Mouse (Mus musculus) T-helper 2 cell (primary cell): ENCODE measurements around the gene Tk2.
"Not testable (repeated sequence)": the region's sequence is repeated elsewhere in the genome, so short reads cannot be mapped to it uniquely, and the experiment has no call there.

Experiments used
- in situ Hi-C: fragments of 300-600 bp; cut with MboI, MseI; formaldehyde crosslinking; loops from one replicate; pipeline ENCODE4 v1.15.1; 2025; ENCODE audit warnings: high pct_unique_total_duplicates

Tk2 gene

GRCm38 (mm10) chr8:104248276-104248675, at the start of gene Tk2:
TSS of gene Tk2 (minus strand) at chr8:104248558.
- in situ Hi-C loops, result loop anchor here (5.0 kb wide), 1 partner anchor 334 kb away; no protein-coding TSS in a partner anchor

GRCm38 (mm10) chr8:104294396-104294795, 46.0 kb upstream of the Tk2 start:
- in situ Hi-C loops, result no loop called here

GRCm38 (mm10) chr8:104293081-104293480, 44.7 kb upstream of the Tk2 start, which contains the start of gene Cmtm2a:
TSS of gene Cmtm2a (minus strand) at chr8:104293181.
- in situ Hi-C loops, result not testable (repeated sequence)

DNA sequence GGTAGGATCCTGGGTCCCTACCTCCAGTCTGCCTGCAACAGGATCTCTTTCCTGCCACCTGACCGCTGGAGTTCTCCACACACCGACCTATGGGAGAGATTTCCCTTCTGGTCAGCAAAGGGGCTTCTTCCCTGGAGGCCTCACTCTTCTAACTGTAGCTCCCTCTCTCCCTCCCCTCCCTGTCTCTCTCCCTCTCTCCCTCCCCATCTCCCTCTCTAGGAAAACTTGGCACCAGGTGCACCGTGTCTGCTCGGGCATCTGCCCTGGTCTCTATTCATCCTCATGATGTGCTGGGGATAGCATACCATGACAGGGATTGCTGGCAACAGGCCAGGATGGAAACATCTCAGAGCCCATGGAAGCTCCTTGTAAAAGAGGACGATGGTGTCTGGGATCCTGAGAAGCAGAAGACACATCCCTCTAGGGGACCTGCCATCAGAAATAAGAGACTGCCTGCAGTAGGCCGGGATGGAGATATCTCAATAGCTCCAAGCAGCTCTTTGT, 20.6 kb upstream of the Tk2 start:
- in situ Hi-C loops, result no loop called here

DNA sequence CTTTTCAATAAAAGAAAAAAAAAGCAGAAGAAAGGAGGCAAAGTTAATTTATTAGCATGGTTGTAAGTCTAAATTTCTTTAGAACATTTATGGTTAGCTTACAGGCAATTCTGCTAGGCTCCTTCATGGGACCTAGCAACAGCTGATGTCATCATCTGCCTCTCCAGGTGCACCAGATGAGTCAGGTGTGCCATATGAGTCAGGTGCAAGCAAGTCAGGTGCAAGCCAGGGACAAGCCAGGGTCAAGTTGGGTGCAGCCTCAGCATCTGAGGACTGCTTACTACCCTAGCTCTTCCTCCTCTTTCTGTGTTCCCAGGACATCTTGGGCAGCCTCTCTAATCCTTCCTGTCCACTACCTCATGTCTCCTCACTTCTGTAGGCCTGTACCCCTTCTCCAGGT, 20.0 kb upstream of the Tk2 start:
- in situ Hi-C loops, result no loop called here

DNA sequence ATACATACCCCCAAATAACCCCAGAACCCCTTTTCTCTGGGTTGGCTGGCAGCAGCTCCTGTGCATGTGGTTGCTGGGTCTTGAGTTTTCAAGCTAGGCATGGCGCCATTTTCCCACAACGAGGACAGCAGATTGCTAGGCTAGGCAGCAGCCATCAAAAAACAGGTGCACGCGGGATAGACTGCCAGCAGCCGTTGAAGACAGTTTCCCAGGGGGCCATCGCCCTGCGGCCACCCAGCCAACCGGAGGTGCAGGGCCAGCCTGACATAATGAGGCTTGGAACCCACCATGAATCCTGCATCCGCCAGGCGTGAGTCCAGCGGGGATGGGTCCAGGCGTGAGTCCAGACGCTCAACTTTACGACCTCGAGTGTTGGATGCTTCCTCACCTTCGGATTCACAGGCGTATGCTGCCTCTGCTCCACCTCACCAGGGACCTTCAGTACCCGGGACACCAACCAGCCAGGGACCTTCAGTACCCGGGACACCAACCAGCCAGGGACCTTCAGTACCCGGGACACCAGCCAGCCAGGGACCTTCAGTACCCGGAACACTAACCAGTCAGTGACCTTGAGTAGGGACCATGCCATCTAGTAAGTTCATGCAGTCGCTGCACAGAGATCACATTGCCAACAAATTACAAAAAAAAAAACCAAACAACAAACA, 16.0 kb upstream of the Tk2 start:
- in situ Hi-C loops, result not testable (repeated sequence)

DNA sequence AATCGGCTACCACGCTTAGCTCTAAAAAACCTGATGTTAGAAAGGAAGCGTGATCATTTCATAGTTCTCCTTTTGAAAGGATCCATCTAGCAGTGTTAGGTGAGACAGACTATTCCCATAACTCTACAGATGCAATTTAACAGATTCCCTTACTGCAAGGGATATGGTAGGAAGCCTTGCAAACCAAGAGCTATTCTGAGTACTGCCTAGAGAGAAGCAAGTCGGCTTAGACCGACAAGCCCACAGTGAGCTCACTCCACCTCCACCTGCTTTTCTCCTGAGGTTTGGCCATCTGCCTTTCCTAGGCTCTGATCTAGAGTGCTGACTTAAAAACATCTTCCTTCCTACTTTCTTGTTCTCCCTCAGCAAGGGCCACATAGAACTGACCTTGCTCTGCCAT, 13.4 kb upstream of the Tk2 start:
- in situ Hi-C loops, result not testable (repeated sequence)

DNA sequence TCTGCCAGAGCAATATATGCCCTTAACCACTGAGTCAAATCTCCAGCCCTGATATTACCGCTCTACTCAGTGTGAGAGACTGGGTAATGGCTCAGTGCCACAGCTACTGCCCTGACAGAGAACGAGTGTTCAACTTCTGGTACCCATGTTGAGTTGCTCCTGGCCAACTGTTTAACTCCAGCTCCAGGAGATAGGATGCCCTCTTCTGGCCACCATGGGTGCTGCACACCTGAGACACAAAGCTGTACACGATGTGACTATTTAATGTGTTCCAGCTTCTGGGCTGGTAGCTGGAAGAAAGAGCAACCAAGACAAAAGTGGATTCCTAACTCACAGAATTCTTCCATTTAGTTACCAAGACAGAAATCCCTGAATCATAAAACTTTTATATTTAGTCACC, 4.7 kb upstream of the Tk2 start:
- in situ Hi-C loops, result no loop called here

- in situ Hi-C loops, result no loop called here
These were observed 3.1 kb upstream of the Tk2 start for GRCm38 (mm10) chr8:104251461-104251860.

DNA sequence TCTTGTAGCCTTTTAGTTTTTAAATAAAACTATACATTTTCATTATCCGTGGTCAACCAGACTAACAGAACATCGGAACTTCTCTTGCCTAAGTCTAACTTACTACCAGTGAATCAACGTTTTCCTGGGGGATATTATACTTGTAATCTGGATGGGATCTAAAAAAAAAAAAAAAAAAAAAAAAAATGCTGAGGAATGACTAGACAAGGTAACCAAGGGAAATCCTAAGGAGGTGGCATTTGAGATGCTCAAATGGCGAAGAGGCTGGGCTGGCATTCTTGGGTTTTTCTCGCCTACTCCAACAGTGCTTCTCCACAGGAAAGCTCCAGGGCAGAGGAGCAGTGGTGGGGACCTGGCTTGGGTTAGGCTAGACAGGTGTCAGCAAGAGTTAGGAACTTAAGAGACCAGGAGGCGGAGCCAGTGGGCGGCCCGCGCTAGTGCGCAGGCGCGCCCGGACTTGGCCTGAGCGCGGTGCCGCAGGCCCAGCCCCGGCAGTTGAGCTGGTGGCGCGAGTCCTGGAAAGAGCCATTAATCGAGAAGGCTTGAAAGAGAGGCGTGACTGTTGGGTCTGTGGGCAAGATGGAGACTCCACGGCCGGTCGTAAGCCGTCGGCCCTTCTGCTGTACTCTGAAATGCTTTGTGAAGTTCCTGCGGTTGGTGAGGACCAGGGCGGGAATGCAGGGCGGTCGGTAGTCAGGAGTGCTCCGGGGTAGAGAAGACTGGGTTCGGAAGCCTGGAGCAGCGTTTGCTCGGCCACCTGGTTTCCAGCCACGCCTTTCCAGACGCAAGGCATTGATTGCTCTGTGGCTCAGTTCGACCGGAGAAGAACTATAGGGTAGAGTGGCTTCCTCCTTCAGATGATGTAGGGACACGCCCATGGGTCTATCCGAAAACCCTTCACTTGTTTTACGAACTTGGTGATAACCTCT, 2.3 kb upstream of the Tk2 start, which contains the start of gene Cklf:
Gene Cklf (plus strand): TSS at position 423 of the 929 bp plus-strand sequence.
- in situ Hi-C loops, result no loop called here

DNA sequence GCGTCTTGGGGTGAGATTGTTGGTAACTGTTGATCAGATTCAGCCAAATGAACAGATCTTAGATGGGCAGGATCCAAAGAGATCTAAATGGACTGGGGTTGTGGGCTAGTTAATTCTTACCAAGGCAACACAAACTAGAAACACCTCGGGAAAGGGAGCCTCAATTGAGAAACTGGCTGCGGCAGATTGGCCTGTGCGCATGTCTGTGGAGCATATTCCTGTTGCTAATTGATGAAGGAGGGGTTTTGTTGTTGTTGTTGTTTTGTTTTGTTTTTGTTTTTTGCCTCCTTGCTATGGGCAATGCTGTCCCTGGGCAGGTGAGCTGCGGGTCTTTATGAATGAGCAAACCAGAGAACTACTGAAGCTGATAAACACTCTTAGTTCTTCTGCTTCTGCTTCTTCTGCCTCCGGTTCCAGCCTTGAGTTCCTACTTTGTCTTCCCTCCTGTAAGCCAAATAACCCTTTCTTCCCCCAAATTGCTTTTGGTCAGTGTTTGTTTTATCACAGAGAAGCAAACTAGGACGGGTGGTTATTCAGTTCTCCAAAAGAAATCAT, 1.2 kb upstream of the Tk2 start:
- in situ Hi-C loops, result loop anchor here (5.0 kb wide), 1 partner anchor 333 kb away; no protein-coding TSS in a partner anchor

DNA sequence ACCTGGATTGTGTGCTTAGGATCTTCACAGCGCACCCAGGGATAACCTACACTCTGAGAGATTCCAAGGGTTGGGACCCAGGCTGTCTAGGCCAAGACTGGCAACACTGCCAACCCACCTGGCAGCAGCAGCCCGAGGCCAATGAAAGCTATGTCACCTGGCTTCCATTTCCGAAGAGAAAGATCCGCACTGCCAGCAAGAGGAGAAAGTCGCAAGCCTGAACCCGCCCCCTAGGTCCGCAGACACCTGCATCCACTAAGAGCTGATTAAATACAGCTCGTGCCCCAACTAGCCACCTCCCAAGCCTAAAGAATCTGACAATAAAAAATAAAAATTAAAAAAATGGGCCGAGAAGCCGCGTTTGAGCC, 466 bp downstream of the Tk2 start:
- in situ Hi-C loops, result loop anchor here (5.0 kb wide), 1 partner anchor 334 kb away; no protein-coding TSS in a partner anchor

DNA sequence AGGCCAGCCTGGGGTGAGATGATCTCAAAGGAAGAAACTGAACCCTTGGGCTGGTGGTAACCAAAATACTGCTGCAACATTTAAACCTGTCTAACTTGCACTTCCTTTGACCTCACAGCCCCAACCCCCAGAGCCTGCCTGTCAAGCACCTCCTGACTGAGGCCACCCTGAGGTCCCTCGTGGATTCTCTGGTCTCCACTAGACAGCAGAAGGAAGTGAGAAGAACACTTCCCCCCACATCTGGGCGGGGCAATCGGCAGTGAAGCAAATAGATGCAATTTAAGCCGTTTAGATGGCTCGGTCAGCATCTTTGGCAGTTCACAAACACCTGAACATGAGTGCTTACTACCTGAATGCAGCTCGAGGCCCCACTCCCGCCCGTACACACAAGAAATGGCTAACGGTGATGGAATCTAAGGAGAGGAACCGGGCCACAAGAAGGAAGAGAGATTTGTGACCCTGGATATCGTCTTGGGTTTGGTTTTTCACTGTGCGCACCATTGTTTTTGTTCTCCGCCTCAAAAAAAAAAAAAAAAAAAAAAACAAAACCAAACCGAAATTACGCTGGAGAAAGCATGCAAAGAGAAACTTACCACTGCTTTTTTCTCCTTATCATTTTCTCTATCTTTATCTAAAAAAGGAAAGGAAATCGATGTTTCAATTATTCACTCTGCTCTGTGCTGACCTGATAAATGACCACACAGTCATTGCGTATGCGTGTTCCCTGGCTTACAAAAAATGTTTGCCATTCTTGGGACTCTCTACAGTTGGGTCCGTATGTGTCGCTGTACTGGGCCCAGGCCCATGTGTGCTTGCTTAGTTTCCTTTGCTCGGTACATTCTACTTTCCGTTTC, 1.1 kb downstream of the Tk2 start:
- in situ Hi-C loops, result loop anchor here (5.0 kb wide), 1 partner anchor 335 kb away; no protein-coding TSS in a partner anchor

DNA sequence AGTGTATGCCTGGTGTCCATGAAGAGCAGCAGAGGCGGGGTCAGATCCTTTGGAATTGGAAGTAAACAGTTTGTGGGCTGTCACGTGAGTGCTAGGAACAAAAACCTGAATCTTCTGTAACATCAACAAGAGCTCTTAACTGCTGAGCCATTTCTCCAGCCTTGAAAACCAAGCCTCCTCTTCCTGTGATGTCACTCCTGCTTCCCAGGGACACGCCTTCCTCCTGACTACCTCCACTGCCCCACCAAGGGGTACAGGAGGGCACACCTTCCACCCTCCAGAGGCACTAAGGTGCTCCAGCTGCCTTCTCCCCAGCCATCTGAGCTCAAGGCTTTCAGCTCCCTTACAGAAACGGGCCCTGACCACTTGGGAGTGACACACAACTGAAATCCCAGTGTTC, 1.7 kb downstream of the Tk2 start:
- in situ Hi-C loops, result loop anchor here (5.0 kb wide), 1 partner anchor 336 kb away; no protein-coding TSS in a partner anchor

GRCm38 (mm10) chr8:104242038-104242644, 6.2 kb downstream of the Tk2 start:
- in situ Hi-C loops, result no loop called here

DNA sequence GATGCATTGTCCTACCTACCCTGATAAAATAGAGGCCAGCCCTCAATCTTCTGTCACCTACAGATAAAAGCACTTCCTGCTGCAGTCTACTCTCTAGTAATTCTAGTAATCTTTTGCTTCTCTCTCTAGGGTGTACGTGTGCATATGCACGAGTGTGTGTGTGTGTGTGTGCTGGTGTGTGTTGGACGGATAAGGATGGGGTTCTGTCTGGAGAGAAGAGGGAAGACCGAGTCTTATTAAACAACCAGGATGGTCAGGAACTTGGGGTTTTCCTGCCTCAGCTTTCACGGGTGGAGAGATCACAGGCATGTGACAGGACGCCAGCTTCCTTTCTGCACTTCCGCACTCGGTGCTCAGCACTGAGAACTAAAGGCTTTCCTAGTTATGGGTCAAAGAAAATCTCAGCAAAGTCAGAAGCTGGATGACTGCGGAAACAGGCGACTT, 8.9 kb downstream of the Tk2 start:
- in situ Hi-C loops, result no loop called here

DNA sequence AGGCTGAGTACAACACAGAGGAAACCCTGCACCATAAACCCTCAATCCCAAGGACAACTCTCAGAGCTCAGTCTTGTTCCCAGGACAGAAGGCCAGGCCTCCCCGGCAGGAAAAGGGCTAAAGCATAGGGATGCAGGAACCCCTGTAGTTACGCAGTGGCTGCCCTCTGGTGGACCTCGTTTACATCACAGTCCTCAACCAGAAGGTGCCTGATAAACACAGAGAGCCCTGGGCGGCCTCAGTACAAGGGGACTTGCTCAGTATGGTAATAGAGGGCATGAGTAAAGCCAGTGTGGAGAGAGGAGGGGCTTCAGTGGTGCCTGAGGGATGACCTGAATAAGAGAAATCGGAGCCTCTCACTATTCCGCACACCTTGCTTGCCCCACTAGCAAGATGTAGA, 13.8 kb downstream of the Tk2 start:
- in situ Hi-C loops, result no loop called here

DNA sequence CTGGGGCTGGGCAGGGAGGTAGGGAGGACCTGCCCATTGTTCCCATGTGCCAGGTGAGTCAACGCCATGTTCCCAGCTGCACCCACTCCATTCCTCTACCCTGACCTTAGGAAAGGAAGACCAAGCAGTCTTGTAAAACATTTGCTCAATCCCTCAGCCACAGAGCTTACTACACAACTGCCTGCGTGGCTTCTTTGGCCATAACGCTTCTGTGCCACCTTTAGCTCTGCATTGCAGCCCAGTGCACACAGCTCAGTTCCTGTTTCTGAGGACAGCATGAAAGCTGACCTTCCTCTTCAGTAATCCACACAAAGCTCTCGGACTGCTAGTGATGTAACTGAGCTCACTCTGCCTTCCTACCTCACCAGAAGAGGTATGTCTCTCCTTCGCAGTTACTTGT, 15.4 kb downstream of the Tk2 start:
- in situ Hi-C loops, result no loop called here

GRCm38 (mm10) chr8:104232039-104232438, 16.3 kb downstream of the Tk2 start:
- in situ Hi-C loops, result no loop called here

GRCm38 (mm10) chr8:104230377-104230776, 18.0 kb downstream of the Tk2 start:
- in situ Hi-C loops, result no loop called here

- in situ Hi-C loops, result no loop called here
These were observed 21.3 kb downstream of the Tk2 start for GRCm38 (mm10) chr8:104227048-104227447.
